Mouse (Mus musculus) neutrophil, adult 5-6 weeks (primary cell): ENCODE results near the gene Msh5. TPM values are rescaled to one million over a fixed set of nuclear protein-coding genes. Genes with fewer than 3 reads are reported as not detected.

Source experiments
- ATAC-seq: fragments of 151-379, 151-347 bp; 2 replicates; pipeline ENCODE4 v1.8.0; 2017; ENCODE audit warnings: mild to moderate bottlenecking, moderate TSS enrichment; ENCODE audit not compliant: insufficient number of reproducible peaks, poor library complexity, low FRiP score, severe bottlenecking; ENCODE audit errors: extremely low read depth
- total RNA-seq: library from RNA; stranded (forward); fragments of 200-1000 nt; gene quantifications from 2 replicates; pipeline ENCODE4 v1.2.3, GENCODE M21; 2017

Gene Msh5
- total RNA-seq, 1 experiment from 2014 or later = 7.0 TPM

DNA sequence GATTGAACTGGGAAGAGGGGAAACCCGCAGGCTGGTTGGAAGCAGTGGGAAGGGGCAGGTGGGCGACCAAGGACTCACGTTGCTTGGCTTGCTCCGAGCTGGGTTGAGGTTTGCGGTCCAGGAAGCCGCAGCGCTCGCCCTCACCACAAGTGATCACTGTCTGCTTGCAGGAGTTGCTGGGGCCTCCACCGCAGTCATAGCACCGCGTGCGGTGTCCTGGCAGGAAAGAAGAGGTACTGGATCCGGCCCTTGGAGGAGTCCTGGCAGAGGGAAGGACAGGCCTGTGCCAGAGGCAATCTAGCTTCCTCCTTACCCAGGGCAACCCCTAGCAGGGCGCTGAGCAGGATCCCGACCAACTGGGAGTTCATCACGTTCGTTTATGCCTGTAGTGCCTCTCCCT, 27.6 kb upstream of the Msh5 start:
- no peak for ATAC-seq

DNA sequence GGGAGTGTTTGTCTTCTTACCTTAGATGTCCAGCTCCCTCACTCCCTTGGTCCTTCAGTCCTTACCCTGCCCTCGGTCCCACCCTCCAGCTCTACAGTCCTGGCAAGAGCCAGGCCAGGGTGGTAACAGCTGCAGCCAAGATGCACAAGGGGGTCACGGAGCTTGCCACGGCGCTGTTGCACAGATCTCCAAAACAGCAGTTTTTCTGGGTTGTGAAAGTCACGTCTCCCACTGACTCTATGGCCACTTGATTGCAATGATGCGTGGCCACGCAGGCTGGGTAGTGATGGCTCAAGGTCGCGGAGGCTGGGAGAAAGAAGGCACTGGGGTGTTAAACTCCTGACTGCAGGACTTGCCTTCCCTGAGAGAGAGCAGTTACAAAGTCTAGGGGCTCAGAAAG, 24.9 kb upstream of the Msh5 start:
- ATAC-seq = no peak

DNA sequence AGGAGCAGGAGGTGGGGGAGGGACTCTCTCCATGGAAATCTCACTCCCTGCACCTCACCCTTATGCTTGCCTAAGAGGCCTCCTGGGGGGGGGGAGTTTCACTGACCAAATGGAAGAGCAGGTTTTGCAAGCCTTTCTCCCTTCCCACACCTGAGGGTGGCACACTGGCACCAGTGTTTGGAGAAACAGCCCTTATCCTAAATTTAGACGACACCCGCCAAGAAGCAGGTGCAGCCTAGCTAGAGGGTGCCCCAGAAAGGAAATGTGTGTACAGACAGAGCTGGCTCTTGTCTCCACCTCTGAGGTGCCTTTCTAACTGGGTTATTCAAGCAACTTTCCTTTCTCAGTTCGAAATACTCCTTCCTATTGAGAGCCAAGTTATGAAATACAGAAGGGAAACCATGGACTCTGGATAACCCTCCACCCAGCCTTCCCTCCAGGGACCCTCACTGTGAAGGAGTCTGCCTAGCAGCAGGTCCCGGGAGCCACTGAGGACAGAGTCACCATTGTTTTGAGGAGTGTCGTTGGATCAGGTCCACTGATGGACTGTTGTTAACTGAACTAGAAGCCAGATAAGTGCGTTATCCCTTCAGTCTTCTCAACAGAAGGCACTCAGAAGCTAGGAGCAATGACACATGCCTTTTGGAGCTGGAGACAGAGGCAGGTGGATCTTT, 24.1 kb upstream of the Msh5 start:
- ATAC-seq = no peak

DNA sequence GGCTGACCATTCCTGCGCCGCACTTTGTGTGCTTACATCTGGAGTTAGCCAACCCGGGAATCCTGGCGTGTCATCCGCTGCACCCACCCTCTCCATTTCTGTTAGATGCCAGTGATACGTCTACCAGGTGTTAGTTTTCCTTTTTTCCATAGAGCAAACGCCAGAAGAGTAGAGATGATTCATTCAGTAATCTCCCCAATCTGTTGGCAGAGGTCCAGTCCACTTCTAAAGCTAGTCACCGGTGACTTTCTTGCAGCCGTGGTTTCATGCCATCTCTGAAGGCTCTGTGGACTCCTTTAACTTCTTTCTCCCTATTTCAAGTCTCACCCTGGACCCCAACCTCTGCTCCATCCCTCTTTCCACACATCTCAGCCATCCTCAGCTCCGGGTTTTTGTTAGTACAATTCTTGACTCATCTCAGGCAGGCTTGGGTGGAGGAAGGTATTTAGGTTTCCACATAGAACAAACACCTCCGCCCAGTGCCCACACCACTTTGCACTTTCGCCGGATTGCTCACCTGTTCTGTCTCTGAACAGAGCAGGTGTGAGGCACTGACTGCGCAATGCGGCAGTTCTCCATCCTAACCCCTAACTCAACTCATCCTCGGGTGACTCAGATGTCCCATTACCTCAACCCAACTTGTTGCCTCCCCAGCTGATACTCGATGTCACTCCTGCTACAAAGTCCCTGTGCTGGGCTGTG, 21.8 kb upstream of the Msh5 start:
- ATAC-seq = no peak

DNA sequence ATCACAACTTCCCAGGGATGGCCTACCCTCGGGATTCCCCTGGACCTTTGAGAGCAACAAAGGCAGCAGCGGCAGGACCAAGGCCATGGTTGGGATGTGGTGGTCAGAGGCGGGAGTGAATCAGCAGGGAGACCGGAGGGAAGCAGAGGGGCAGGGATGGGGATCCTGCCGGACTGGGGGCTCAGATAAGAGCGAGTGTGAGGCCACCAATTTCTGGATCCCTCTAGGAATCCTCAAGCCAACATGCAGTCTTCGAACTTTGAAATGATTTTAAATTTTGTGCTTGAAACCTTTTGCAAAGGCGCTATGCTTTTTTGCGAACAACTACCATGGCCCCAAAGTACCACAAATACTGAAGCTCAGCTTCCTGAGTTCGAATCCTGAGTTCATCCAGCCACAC, 19.5 kb upstream of the Msh5 start, which contains the start of gene Mpig6b:
Mpig6b (minus strand) TSS at position 101 of the 400 bp plus-strand sequence.
- no peak for ATAC-seq

DNA sequence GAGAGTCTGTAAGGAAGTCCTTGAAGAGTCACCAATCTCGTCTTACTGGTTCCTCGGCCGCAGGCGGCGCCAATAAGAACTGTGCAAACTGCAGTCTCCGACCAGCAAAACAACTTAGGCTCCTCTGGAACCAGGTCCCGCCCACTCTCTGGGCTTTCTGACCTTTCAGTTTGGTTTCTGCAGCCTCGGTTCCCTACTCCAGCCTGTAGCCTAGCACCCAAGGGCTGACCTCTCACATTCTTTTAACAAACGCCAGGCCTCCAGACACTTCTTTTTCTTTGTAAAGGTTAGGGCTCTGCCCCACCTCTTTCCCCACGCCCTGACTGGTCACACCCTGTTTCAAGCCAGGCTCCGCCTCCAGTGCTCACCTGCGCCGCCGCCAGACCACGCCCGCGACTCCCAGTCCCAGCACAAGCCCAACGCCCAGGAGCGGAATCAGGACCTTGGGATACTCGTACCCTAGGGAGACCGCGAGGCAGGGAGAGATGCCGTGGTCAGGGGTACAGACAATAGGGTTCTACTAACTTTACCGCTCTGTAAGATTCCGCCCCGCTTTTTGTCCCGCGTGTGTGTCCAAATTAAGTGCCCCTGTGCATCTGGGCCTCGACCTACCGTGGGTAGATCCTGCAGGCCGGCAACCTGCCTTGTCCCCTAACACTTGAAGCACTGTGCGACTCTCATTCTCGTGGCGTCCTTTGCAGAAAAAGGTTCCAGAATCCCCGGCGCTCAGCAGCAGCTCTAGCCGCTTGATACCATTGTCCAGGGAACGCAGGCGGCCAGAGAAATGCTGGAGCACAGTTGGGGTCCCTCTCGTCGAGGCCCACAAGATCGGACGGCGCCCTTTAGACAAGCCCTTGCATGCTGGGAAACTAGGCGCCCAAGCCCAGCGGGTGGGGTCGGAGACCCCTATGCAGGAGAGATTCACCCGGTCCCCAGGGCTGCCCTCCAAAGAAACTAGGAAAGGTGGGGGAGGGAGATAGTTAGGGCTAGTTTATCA, 18.7 kb upstream of the Msh5 start, which contains the start of gene Ly6g6c:
Ly6g6c (plus strand) TSS at position 438 of the 997 bp plus-strand sequence.
- no peak for ATAC-seq

DNA sequence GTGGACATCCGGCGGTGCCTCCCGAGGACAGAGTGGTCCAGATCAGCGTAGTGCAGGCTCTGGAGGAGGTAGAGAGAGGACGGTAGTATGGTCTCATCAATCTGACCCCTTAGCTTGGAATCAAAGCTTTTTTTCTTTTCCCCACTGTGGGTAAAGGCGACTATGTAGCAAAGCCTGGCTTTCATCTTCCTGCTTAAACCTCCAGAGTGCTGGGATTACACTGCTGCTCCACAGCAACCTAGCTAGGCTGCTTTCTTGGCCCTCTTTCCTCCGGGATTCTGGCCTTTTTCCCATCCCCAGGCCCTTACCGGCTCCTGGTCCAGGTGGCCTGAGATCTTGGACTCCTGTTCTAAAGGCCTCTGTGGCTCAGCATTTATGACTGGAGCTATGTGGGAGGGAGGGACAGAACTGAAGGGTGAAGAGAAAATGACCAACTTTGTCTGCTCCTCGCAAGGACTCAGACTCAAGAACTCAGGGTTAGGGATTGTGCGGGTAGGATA, 17.9 kb upstream of the Msh5 start:
- ATAC-seq = no peak

DNA sequence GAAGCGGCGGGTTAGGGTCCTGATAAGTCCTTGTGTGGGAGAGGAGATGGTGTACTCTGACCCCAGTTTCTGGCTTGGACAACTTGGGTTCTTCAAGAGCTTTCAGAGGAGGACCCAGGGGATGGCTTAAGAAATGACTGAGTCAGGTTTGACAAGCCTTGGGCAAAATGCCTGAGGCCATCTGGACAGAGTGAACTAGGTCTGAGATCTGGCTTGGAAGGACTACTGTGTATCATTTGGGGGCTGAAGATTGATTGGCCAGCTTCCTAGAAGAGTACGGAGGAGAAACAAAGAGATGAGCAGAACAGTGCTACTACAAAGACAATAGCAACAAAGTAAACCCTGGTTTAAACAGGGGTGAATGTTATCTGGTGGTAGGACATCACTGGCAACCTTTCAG, 16.9 kb upstream of the Msh5 start:
- no peak for ATAC-seq

DNA sequence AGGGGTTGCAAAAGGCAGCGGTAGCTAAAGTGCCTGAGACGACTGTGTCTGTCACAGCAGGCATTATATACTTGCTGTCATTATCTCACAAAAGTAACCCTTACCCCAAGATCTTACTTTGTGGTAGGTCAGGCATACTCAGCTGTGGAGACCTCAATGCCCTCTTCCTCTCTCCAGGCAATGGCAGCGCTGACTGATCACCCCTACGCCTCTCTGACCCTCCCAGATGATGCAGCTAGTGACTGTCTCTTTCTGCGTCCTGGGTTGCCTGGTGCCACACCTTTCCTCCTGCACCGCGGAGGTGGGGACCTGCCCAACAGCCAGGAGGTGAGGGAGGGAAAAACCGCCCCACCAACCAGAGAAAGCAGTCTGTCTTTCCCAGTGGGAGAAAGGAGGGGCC, 14.8 kb upstream of the Msh5 start:
- ATAC-seq = no peak

DNA sequence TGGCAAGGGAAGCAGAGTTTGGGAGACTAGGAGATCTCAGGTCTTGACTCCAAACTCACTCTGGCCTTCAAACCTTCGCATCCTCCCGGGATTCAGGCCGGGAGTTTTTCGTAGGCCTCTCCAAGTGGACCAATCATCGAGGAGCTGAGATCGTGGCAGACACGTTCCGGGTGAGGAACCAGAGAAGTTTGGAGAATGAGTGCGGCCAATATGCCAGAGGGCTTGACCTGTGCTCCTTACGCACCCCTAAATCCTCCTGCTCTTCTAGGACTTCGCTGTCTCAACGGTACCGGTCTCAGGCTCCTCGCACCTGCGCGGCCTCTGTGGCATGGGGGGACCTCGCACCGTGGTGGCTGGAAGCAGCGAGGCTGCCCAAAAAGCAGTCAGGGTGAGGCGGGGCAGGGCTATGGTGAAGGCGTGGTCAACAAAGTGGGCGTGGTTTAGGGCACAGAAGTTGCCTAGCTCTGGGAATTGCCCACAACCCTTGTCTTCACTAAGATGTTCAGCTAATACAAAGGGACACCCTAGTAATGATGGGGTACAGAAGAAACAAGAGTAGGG, 14.3 kb upstream of the Msh5 start:
- ATAC-seq = no peak

DNA sequence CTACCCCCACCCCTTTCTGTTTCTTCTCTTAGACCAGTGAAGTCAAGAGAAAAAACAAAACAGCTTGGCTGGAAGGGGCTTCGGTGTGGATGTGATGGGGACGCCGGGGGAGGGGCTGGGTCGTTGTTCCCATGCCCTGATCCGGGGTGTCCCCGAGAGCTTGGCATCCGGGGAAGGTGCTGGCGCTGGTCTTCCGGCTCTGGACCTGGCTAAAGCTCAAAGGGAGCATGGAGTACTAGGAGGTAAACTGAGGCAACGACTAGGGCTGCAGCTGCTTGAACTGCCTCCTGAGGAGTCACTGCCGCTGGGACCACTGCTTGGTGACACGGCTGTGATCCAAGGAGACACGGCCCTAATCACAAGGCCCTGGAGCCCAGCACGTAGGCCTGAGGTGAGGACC, 13.5 kb upstream of the Msh5 start:
- ATAC-seq = no peak

DNA sequence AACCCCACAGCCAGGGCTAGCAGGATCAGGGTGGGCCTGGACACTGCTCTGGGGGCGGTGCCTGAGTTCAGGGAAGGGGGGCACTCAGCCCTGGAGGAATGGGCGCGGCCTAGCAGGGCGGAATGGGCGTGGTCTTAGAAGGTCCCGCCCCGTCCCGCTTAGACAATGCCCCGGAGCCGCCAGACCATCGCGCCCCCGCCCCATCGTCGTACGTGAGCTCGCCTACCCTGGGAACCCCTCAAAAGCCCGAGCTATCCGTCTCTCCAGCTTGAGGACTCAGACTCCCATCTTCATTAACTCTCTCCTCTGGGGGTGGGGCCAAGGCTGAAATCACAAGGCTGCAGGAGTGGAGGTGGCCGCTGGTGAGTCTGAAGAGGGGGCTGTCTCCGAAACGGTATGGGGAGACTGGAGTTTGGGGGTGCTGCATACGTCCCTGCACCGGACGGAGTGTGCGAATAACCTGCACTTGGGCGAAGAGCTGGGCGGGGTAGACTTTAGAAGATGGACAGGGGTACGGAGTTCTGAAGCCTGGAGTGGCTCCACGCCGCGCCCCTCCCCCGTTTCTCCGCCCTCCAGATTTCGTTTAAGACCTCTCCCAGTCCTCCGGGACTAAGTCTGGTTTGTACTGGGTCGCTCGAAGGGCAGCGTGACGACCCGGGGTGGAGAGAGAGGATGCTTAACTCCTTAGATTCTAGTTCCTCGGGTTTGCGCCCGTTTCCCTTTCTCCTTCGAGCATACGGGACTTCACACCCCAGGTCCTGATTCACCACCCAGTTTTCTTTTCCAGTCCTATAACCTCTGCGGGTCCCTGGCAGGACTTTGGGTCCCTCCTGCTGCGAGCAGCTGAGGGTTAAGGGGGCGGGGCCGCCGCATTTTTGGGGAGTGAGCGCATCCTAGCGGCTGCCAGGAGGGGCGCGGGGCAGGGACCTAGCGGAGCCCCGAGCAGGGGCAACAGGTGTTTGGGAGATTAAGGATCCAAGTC, 12.7 kb upstream of the Msh5 start, which contains the start of gene Ddah2:
Ddah2 (plus strand) TSS at position 125 of the 982 bp plus-strand sequence.
- ATAC-seq = peak; percentile 80

DNA sequence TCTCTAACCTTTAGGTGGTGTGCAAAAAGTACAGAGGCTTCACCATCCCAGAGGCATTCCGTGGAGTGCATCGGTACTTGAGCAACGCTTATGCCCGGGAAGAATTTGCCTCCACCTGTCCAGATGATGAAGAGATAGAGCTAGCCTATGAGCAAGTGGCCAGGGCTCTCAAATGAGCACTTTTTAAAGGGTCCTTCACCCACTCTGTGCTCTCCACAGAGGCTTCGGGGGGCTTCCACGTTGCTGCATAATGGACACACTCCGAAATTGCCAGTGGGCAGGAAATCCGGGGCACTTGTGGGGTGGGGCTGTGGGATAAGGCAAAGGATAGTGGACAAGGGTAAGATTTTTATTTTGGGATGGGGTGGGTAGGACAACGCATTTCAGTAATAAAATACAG, 11.8 kb upstream of the Msh5 start:
- ATAC-seq = no peak

DNA sequence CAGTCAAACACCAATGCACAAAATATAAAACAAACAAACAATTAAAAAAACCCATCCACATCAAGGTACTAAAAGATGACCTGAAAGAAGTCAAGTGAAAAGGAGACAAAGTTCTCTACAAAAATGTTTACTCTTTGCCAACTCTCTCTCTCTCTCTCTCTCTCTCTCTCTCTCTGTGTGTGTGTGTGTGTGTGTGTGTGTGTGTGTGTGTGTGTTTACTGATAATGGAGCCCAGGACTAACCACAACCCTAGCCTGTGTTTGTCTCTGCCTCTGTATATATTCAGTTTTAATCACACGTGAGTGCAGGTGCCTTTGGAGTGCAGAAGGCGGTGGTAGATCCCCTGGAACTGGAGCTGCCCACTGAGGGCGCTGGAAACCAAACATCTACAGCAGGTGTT, 10.5 kb upstream of the Msh5 start:
- no peak for ATAC-seq

DNA sequence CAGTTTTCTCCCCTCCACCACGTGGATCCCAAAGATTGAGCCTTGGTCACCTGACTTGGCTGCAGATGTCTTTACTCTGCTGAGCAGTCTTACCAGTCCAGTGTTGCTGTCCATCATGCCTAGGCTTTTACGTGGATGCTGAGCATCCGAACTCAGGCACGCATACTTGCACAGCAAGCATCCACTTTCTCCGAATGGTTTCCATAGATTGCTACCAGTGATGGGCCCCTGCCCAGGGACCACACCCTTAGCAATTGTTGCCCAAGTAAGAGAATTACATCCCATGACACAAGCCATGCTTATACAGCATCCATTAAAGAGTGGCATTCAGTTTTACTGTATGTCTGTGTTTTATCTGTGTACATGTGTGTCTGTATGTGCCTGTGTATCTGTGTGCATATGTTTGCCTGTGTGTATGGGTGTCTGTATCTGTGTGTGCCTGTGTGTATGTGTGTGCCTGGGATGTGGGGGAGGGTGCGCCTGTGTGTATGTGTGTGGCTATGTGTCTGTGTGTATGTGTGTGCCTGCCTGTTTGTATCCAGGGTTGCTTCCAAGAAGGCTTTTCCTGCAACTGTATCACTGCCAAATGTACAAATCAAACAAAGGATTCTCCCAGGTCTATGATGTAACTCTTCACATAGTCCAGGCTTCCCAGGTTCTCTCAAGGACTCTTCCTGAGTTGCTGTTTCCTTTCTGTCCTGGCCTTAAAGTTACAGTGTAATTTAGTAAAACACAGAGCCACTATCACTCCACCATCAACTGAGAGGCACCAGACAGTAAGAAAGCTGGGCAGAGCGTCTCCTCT, 9.3 kb upstream of the Msh5 start:
- no peak for ATAC-seq

DNA sequence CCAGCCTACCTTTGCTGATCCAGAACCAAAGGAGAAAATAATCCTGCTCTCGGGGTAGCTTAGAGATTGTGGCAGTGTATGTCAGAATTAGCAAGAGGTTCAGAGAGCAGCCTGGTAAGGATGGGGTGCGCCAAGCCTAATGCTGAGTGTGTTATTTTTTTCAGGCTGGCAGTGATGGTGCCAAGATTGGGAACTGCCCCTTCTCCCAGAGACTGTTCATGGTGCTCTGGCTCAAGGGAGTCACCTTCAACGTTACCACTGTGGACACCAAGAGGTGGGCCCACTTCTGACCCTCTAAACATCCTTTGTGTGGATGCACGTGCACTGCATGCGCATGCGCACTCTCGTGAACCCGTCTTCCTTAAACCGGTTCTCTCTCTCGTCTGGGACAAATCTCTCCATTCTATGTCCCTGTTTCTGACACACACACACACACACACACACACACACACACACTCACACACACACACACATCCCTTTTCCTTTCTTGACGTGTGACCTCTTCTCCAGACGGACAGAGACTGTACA, 5.8 kb upstream of the Msh5 start:
- no peak for ATAC-seq
